Mouse (Mus musculus) MEL (cell line): ENCODE measurements around the gene Smarca4. TPM values are rescaled to one million over a fixed set of nuclear protein-coding genes. Genes with fewer than 3 reads are reported as not detected.

ENCODE experiments used
- DNase-seq: peaks from one replicate; pipeline ENCODE4 v3.0.0; 2011; ENCODE audit warnings: low read depth, low spot score
- H3K27ac ChIP-seq: 2 replicates; pipeline ENCODE4 v1.5.1; 2012; ENCODE audit warnings: low read depth, mild to moderate bottlenecking, control low read depth, low read length, moderate library complexity; ENCODE audit not compliant: control insufficient read depth
- H3K27me3 ChIP-seq, 2 experiments: fragments of 150-350 bp in 1 of 2; sonication (generic) in 1 of 2; 2 replicates each; pipeline ENCODE4 v1.6.1; 2012; ENCODE audit warnings: low read length in 2 of 2, mild to moderate bottlenecking in 2 of 2, improper control_type of control experiment in 1 of 2, moderate library complexity in 1 of 2; ENCODE audit not compliant: insufficient read depth in 2 of 2, control insufficient read depth in 1 of 2
- H3K36me3 ChIP-seq, 2 experiments: 2 replicates each; pipeline ENCODE4 v1.6.1; 2012 to 2014; ENCODE audit warnings: low read length in 2 of 2, improper control_type of control experiment in 1 of 2, inconsistent platforms in 1 of 2, mild to moderate bottlenecking in 1 of 2; ENCODE audit not compliant: insufficient read depth in 2 of 2, control insufficient read depth in 1 of 2
- H3K4me1 ChIP-seq, 2 experiments: fragments of 150-350 bp in 1 of 2; sonication (generic) in 1 of 2; 2 replicates each; pipeline ENCODE4 v1.6.1; 2012; ENCODE audit warnings: low read length in 2 of 2, improper control_type of control experiment in 1 of 2, mild to moderate bottlenecking in 1 of 2; ENCODE audit not compliant: insufficient read depth in 2 of 2, control insufficient read depth in 1 of 2
- H3K4me3 ChIP-seq, 2 experiments: fragments of 150-350 bp in 1 of 2; sonication (generic) in 1 of 2; 2 replicates each; pipeline ENCODE4 v1.5.1; 2012; ENCODE audit warnings: low read depth in 2 of 2, low read length in 2 of 2, mild to moderate bottlenecking in 2 of 2, moderate library complexity in 2 of 2, control low read depth in 1 of 2, improper control_type of control experiment in 1 of 2; ENCODE audit not compliant: control insufficient read depth in 1 of 2, insufficient read depth in 1 of 2
- H3K79me2 ChIP-seq: 2 replicates; pipeline ENCODE4 v1.6.1; 2012; ENCODE audit warnings: mild to moderate bottlenecking, low read length, moderate library complexity; ENCODE audit not compliant: control insufficient read depth, poor library complexity, insufficient read depth
- H3K9ac ChIP-seq: 2 replicates; pipeline ENCODE4 v1.6.1; 2012; ENCODE audit warnings: low read depth, mild to moderate bottlenecking, control low read depth, low read length, moderate library complexity; ENCODE audit not compliant: control insufficient read depth, poor library complexity, severe bottlenecking
- H3K9me3 ChIP-seq: fragments of 150-350 bp; sonication (generic); replicated peaks from 2 replicates; pipeline ENCODE4 v1.6.1; 2012; ENCODE audit warnings: mild to moderate bottlenecking, low read length, improper control_type of control experiment, moderate library complexity; ENCODE audit not compliant: insufficient read depth
- CHD1 ChIP-seq: IDR thresholded peaks from 2 replicates; pipeline ENCODE4 v1.6.1; 2012; ENCODE audit warnings: low read depth, mild to moderate bottlenecking, inconsistent platforms, low read length, improper control_type of control experiment
- CHD2 ChIP-seq: IDR thresholded peaks from 2 replicates; pipeline ENCODE4 v1.6.1; 2011; ENCODE audit warnings: low read length, improper control_type of control experiment
- EP300 ChIP-seq, 2 experiments: IDR thresholded peaks; 2 replicates each; pipeline ENCODE4 v1.6.1; 2011; ENCODE audit warnings: improper control_type of control experiment in 2 of 2, low read length in 2 of 2, low read depth in 1 of 2, mild to moderate bottlenecking in 1 of 2
- GABPA ChIP-seq: IDR thresholded peaks from 2 replicates; pipeline ENCODE4 v1.6.1; 2012; ENCODE audit warnings: low read depth, mild to moderate bottlenecking, inconsistent platforms, low read length, improper control_type of control experiment, moderate library complexity
- JUND ChIP-seq: IDR thresholded peaks from 2 replicates; pipeline ENCODE4 v1.6.1; 2011; ENCODE audit warnings: low read depth, mild to moderate bottlenecking, improper control_type of control experiment, low read length
- MAFK ChIP-seq: IDR thresholded peaks from 2 replicates; pipeline ENCODE4 v1.6.1; 2011; ENCODE audit warnings: low read depth, mild to moderate bottlenecking, low read length, improper control_type of control experiment, borderline replicate concordance
- NELFE ChIP-seq: IDR thresholded peaks from 2 replicates; pipeline ENCODE4 v1.6.1; 2011; ENCODE audit warnings: low read depth, low read length, improper control_type of control experiment
- POLR2A ChIP-seq, 2 experiments: IDR thresholded peaks; 2 replicates each; pipeline ENCODE4 v1.6.1; 2011 to 2012; ENCODE audit warnings: low read length in 2 of 2, mild to moderate bottlenecking in 2 of 2, control low read depth in 1 of 2, improper control_type of control experiment in 1 of 2, low read depth in 1 of 2, moderate library complexity in 1 of 2; ENCODE audit not compliant: control insufficient read depth in 1 of 2, insufficient read depth in 1 of 2, poor library complexity in 1 of 2
- POLR2AphosphoS2 ChIP-seq: IDR thresholded peaks from 2 replicates; pipeline ENCODE4 v1.6.1; 2011; ENCODE audit warnings: low read length, improper control_type of control experiment
- TBP ChIP-seq: IDR thresholded peaks from 2 replicates; pipeline ENCODE4 v1.8.0; 2011; ENCODE audit warnings: low read depth, low read length, improper control_type of control experiment
- TCF12 ChIP-seq: IDR thresholded peaks from 2 replicates; pipeline ENCODE4 v1.6.1; 2014; ENCODE audit warnings: low read depth, mild to moderate bottlenecking, inconsistent platforms, low read length, improper control_type of control experiment, moderate library complexity
- USF1 ChIP-seq: IDR thresholded peaks from 2 replicates; pipeline ENCODE4 v1.6.1; 2014; ENCODE audit warnings: low read depth, mild to moderate bottlenecking, inconsistent platforms, low read length, improper control_type of control experiment, moderate library complexity
- polyA plus RNA-seq, 2 experiments: library from polyadenylated mRNA; stranded (reverse) in 1 of 2; unstranded in 1 of 2; fragments of >175 nt in 1 of 2; fragments of >200 nt in 1 of 2; gene quantifications; 2 replicates each; pipeline versions ENCODE4 v1.2.1 to v1.2.4; 2012; ENCODE audit warnings: low replicate concordance in 2 of 2, low read depth in 1 of 2; ENCODE audit not compliant: insufficient read length in 2 of 2, insufficient read depth in 1 of 2, missing spikeins in 1 of 2
- total RNA-seq: library from RNA; depleted of rRNA; stranded (reverse); fragments of 300-350 nt; gene quantifications from 2 replicates; pipeline ENCODE4 v1.2.3, GENCODE M21; 2012

Smarca4 gene
- total and polyA plus RNA-seq, 3 experiments, result 71.4 to 381 (median 249) TPM

DNA sequence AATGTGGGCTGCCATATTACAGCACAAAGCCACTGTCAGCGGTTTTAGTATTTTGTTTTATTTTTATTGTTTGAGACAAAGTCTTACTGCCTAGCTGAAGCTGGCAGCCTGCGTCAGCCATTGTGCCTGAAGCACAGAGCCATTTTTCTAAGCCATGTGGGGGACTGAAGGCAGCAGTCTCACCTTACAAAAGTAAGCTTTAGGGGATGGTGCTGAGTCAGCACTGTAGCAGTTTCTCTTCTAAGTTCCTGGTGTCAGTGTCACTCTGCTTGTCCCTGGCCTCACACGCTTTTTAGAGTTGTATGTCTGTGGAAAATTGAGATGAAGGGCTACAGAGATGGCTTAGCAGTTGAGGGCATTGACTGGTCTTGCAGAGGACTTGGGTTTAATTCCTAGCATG, 30.4 kb downstream of the Smarca4 start:
- Histone ChIP-seq H3K27me3 (no peaks in the 10 kb centered on the region), H3K9ac (no peak overlapping the region), H3K79me2 (peaks cover 1% of the 10 kb centered on the region; the same call in 1 of the 2 replicates), H3K27ac (no peak overlapping the region), H3K9me3 (no peaks in the 10 kb centered on the region), H3K4me1 (no peaks in the 10 kb centered on the region), H3K36me3 (peaks cover 0 to 93% of the 10 kb centered on the region in 2 experiments; a peak in 2 of 4 replicates), H3K4me3 (no peak overlapping the region)
- DNase-seq, result no peak
- TF ChIP-seq MAFK (peak; percentile 96), JUND (no peak)

GRCm38 (mm10) chr9:21647721-21648120, 31.8 kb downstream of the Smarca4 start:
- no peak for TF ChIP-seq CHD2
- TF ChIP-seq POLR2A (IDR thresholded peaks at IDR 0.05; ENCODE audit: control insufficient read depth in 1 of 2, insufficient read depth in 1 of 2, low read depth in 1 of 2, low read length in 2 of 2, poor library complexity in 1 of 2), result peak in 1 of 2 experiments; percentile 23; a peak in 1 of 4 replicates
- DNase-seq, result no peak
- no peak overlapping the region for H3K4me3 ChIP-seq
- H3K27me3 ChIP-seq, result no peaks in the 10 kb centered on the region
- no peak overlapping the region for H3K27ac ChIP-seq
- H3K79me2 ChIP-seq, result peaks cover 1% of the 10 kb centered on the region; the same call in 1 of the 2 replicates
- H3K4me1 ChIP-seq, result peaks cover 0 to 2% of the 10 kb centered on the region in 2 experiments; a peak in 2 of 4 replicates
- peaks cover 0 to 92% of the 10 kb centered on the region in 2 experiments; a peak in 3 of 4 replicates for H3K36me3 ChIP-seq
- H3K9ac ChIP-seq, result no peak overlapping the region
- no peaks in the 10 kb centered on the region for H3K9me3 ChIP-seq

- H3K36me3 ChIP-seq, result peaks cover 0 to 92% of the 10 kb centered on the region in 2 experiments; a peak in 3 of 4 replicates
- no peak overlapping the region for H3K27ac ChIP-seq
- H3K4me3 ChIP-seq, result no peak overlapping the region
- H3K27me3 ChIP-seq, result no peaks in the 10 kb centered on the region
- peaks cover 0 to 3% of the 10 kb centered on the region in 2 experiments; a peak in 2 of 4 replicates for H3K4me1 ChIP-seq
- no peak overlapping the region for H3K9ac ChIP-seq
- TF ChIP-seq GABPA, result no peak
- 0 out of 2 replicates have a peak, but pooled peaks have one; percentile 1 for TF ChIP-seq CHD1
- TF ChIP-seq TBP, result no peak
- no peak for TF ChIP-seq NELFE
- TF ChIP-seq TCF12, result 0 out of 2 replicates have a peak, but pooled peaks have one; percentile 2
- H3K79me2 ChIP-seq, result no peaks in the 10 kb centered on the region
- H3K9me3 ChIP-seq, result no peaks in the 10 kb centered on the region
- DNase-seq, result no peak
These were observed 36.3 kb downstream of the Smarca4 start for GRCm38 (mm10) chr9:21652263-21652662.

DNA sequence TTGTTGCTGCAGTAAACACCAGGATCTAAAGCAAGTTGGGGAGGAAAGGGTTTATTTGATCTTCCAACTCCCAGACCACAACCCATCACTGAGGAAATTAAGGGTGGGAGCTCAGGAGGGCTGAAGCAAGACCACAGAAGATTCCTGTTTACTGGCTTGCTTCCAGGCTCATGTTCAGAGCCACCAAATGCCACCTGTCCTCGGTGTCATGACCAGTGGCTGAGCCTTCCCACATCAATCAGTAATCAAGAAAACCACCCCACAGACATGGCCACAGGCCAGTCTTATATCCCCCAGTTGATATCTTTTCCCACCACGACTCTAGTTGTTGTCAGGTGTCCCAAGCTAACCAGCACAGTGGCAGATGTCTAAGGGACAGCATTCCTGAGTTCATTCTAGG, 37.3 kb downstream of the Smarca4 start:
- Histone ChIP-seq H3K36me3 (peaks cover 0 to 86% of the 10 kb centered on the region in 2 experiments; a peak in 3 of 4 replicates), H3K4me1 (peaks cover 0 to 3% of the 10 kb centered on the region in 2 experiments; a peak in 2 of 4 replicates), H3K9ac (no peak overlapping the region)
- TF ChIP-seq USF1, result no peak
- TF ChIP-seq EP300 (IDR thresholded peaks at IDR 0.05; ENCODE audit: low read depth in 1 of 2, low read length in 2 of 2), result 0 out of 4 replicates have a peak, but pooled peaks of 1 of the 2 experiments have one; percentile 9
- 0 out of 2 replicates have a peak, but pooled peaks have one; percentile 38 for TF ChIP-seq POLR2AphosphoS2
- TF ChIP-seq GABPA, result 0 out of 2 replicates have a peak, but pooled peaks have one; percentile 0
- TF ChIP-seq, all 39 proteins: peak for 3
- Histone ChIP-seq H3K4me3 (no peak overlapping the region), H3K27ac (no peak overlapping the region), H3K79me2 (no peaks in the 10 kb centered on the region), H3K9me3 (no peaks in the 10 kb centered on the region), H3K27me3 (no peaks in the 10 kb centered on the region)
- no peak for DNase-seq
